Mouse (Mus musculus): ENCODE results near the gene Coro1a. TPM values are rescaled to one million over a fixed set of nuclear protein-coding genes. Genes with fewer than 3 reads are reported as not detected.

Gene Coro1a
- polyA plus RNA-seq, 1 experiment from 2014 or later, result 40.3 TPM

DNA sequence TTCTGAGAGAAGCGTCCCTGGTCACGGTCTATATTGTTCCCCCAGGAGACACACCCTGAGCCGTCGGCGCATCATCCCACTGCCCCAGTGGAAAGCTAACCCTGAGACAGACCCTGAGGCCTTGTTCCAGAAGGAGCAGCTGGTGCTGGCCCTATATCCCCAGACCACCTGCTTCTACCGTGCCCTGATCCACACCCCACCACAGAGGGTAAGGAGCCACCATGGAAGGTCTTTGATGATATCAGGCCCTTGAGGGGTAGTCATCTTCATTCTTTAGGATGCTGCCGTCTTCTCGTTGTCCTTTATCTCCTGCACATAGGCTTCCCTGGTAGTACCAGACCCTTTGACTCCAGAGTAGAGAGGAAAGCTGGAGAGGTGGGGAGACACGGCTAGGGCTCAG, 35.5 kb downstream of the Coro1a start:
- H3K9me3 ChIP-seq, result no peaks in the 10 kb centered on the region
- no peak overlapping the region for H3K27ac ChIP-seq
- H3K27me3 ChIP-seq (ENCODE audit: poor library complexity, severe bottlenecking), result no peaks in the 10 kb centered on the region
- WGBS, result 97% methylated on average over 9 of the region's 9 CpGs
- H3K36me3 ChIP-seq (replicated peaks), result peaks cover 73% of the 10 kb centered on the region
- DNase-seq (ENCODE audit: extremely low spot score, low spot score), result no peak
- H3K4me1 ChIP-seq, result no peaks in the 10 kb centered on the region
- H3K4me3 ChIP-seq, result no peak overlapping the region

GRCm38 (mm10) chr7:126670152-126670551, 37.4 kb downstream of the Coro1a start:
- Histone ChIP-seq H3K36me3 (replicated peaks) (peaks cover 78% of the 10 kb centered on the region), H3K27me3 (ENCODE audit: poor library complexity, severe bottlenecking) (no peaks in the 10 kb centered on the region), H3K27ac (no peak overlapping the region), H3K4me3 (no peak overlapping the region), H3K4me1 (no peaks in the 10 kb centered on the region), H3K9me3 (no peaks in the 10 kb centered on the region)
- DNase-seq (ENCODE audit: extremely low spot score, low spot score), result no peak
- 96% methylated on average over 3 of the region's 3 CpGs for WGBS

GRCm38 (mm10) chr7:126668452-126668851, 39.1 kb downstream of the Coro1a start:
- Histone ChIP-seq H3K27me3 (ENCODE audit: poor library complexity, severe bottlenecking) (no peaks in the 10 kb centered on the region), H3K9me3 (no peaks in the 10 kb centered on the region), H3K27ac (no peak overlapping the region), H3K4me1 (no peaks in the 10 kb centered on the region), H3K4me3 (no peak overlapping the region), H3K36me3 (replicated peaks) (peaks cover 80% of the 10 kb centered on the region)
- no peak for DNase-seq (ENCODE audit: extremely low spot score, low spot score)
- WGBS, result 87% methylated on average over 5 of the region's 5 CpGs

- peaks cover 79% of the 10 kb centered on the region for H3K36me3 ChIP-seq (replicated peaks)
- WGBS, result 91% methylated on average over 9 of the region's 9 CpGs
Observed at GRCm38 (mm10) chr7:126667495-126668090, 40.0 kb downstream of the Coro1a start.

DNA sequence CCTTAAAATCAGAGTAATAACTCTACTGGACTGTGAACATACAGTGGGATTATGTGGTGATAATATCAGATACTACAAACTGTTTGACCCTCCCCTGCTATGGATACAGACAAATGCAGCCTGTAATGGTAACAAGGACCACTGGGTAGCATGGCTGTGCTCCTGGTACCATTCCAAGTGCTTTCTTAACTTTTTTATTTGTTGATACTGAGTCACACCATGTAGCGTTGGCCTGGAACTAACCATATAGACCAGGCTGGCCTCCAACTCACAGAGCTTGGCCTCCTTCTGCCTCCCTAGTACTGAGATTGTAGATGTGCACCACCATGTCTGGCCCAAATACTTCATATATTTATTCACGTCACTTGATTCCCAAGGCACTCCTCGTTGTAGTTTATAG, 42.3 kb downstream of the Coro1a start:
- Histone ChIP-seq H3K27ac (no peak overlapping the region), H3K36me3 (replicated peaks) (peaks cover 68% of the 10 kb centered on the region), H3K4me3 (no peak overlapping the region), H3K27me3 (ENCODE audit: poor library complexity, severe bottlenecking) (no peaks in the 10 kb centered on the region), H3K9me3 (no peaks in the 10 kb centered on the region), H3K4me1 (no peaks in the 10 kb centered on the region)
- 94% methylated on average over 3 of the region's 3 CpGs for WGBS
- no peak for DNase-seq (ENCODE audit: extremely low spot score, low spot score)

More at GRCm38 (mm10) chr7:126667495-126668090, 40.0 kb downstream of the Coro1a start:
- Histone ChIP-seq H3K9me3 (no peaks in the 10 kb centered on the region), H3K27ac (no peak overlapping the region), H3K27me3 (ENCODE audit: poor library complexity, severe bottlenecking) (no peaks in the 10 kb centered on the region), H3K4me3 (no peak overlapping the region), H3K4me1 (no peaks in the 10 kb centered on the region)
- DNase-seq (ENCODE audit: extremely low spot score, low spot score), result no peak

DNA sequence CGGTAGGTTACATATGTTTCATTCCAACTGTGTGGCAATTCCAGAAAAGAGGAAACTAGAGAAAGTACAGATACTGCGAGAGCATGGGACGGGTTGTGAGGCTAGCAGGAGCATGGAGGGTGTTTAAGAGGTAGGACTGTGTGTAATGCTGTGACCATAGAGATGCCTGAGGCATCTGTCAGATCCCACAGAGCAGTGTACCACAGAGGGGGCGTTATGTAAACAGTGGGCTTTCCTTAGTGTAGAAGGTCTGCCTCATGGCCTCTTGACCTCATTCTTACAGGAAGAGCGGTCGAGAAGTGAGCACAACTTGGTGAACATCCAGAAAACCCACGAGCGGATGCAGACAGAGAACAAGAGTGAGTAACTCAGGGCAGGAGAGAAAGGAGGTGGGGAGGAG, 43.9 kb downstream of the Coro1a start:
- no peak for DNase-seq (ENCODE audit: extremely low spot score, low spot score)
- Histone ChIP-seq H3K27me3 (ENCODE audit: poor library complexity, severe bottlenecking) (no peaks in the 10 kb centered on the region), H3K36me3 (replicated peaks) (peaks cover 61% of the 10 kb centered on the region), H3K4me3 (no peak overlapping the region), H3K4me1 (no peaks in the 10 kb centered on the region), H3K27ac (no peak overlapping the region), H3K9me3 (no peaks in the 10 kb centered on the region)
- 80% methylated on average over 8 of the region's 8 CpGs for WGBS

- no peak overlapping the region for H3K27ac ChIP-seq
- no peak for DNase-seq (ENCODE audit: extremely low spot score, low spot score)
- 91% methylated on average over 3 of the region's 3 CpGs for WGBS
- H3K27me3 ChIP-seq (ENCODE audit: poor library complexity, severe bottlenecking), result no peaks in the 10 kb centered on the region
- no peak overlapping the region for H3K4me3 ChIP-seq
- no peaks in the 10 kb centered on the region for H3K9me3 ChIP-seq
- H3K36me3 ChIP-seq (replicated peaks), result peaks cover 36% of the 10 kb centered on the region
- H3K4me1 ChIP-seq, result no peaks in the 10 kb centered on the region
Observed at GRCm38 (mm10) chr7:126659771-126660170, 47.8 kb downstream of the Coro1a start.

GRCm38 (mm10) chr7:126657522-126657921, 50.1 kb downstream of the Coro1a start:
- no peak for DNase-seq (ENCODE audit: extremely low spot score, low spot score)
- Histone ChIP-seq H3K36me3 (replicated peaks) (peaks cover 16% of the 10 kb centered on the region), H3K9me3 (no peaks in the 10 kb centered on the region), H3K4me1 (no peaks in the 10 kb centered on the region), H3K27me3 (ENCODE audit: poor library complexity, severe bottlenecking) (no peaks in the 10 kb centered on the region), H3K27ac (no peak overlapping the region), H3K4me3 (no peak overlapping the region)
- 93% methylated on average over 1 of the region's 1 CpGs for WGBS

GRCm38 (mm10) chr7:126655695-126656094, 51.9 kb downstream of the Coro1a start:
- Histone ChIP-seq H3K27ac (no peak overlapping the region), H3K36me3 (replicated peaks) (0 out of 2 replicates have a peak, but pooled peaks cover 5% of the 10 kb centered on the region), H3K9me3 (no peaks in the 10 kb centered on the region), H3K4me3 (no peak overlapping the region), H3K4me1 (no peaks in the 10 kb centered on the region), H3K27me3 (ENCODE audit: poor library complexity, severe bottlenecking) (no peaks in the 10 kb centered on the region)
- 96% methylated on average over 3 of the region's 3 CpGs for WGBS
- DNase-seq (ENCODE audit: extremely low spot score, low spot score), result no peak

- no peak overlapping the region for H3K27ac ChIP-seq
Observed at GRCm38 (mm10) chr7:126653991-126654390, 53.6 kb downstream of the Coro1a start.

GRCm38 (mm10) chr7:126650852-126651251, 56.7 kb downstream of the Coro1a start:
- WGBS, result 89% methylated on average over 2 of the region's 2 CpGs
- Histone ChIP-seq H3K36me3 (replicated peaks) (0 out of 2 replicates have a peak, but pooled peaks cover 4% of the 10 kb centered on the region), H3K27ac (no peak overlapping the region), H3K4me3 (no peak overlapping the region), H3K4me1 (peaks cover 20% of the 10 kb centered on the region), H3K27me3 (ENCODE audit: poor library complexity, severe bottlenecking) (no peaks in the 10 kb centered on the region), H3K9me3 (no peaks in the 10 kb centered on the region)
- DNase-seq (ENCODE audit: extremely low spot score, low spot score), result no peak

More at GRCm38 (mm10) chr7:126653991-126654390, 53.6 kb downstream of the Coro1a start:
- Histone ChIP-seq H3K4me3 (no peak overlapping the region), H3K27me3 (ENCODE audit: poor library complexity, severe bottlenecking) (no peaks in the 10 kb centered on the region), H3K4me1 (peaks cover 14% of the 10 kb centered on the region), H3K9me3 (no peaks in the 10 kb centered on the region), H3K36me3 (replicated peaks) (0 out of 2 replicates have a peak, but pooled peaks cover 5% of the 10 kb centered on the region)
- no peak for DNase-seq (ENCODE audit: extremely low spot score, low spot score)
- WGBS, result 90% methylated on average over 2 of the region's 2 CpGs

Measured in forebrain, embryonic 10.5 days (tissue).